Mouse (Mus musculus) olfactory bulb, adult 2 months (tissue): ENCODE measurements around the gene Rab8b.

ENCODE experiments used
- CTCF ChIP-seq: fragments of 200-500 bp; IDR thresholded peaks from 2 replicates; pipeline ENCODE4 v1.5.1; 2012; ENCODE audit warnings: low read depth, mild to moderate bottlenecking, low read length, moderate library complexity; ENCODE audit not compliant: insufficient read depth
- POLR2A ChIP-seq: fragments of 200-500 bp; IDR thresholded peaks from 2 replicates; pipeline ENCODE4 v1.6.1; 2012; ENCODE audit warnings: mild to moderate bottlenecking, low read depth, low read length, moderate library complexity; ENCODE audit not compliant: insufficient read depth

DNA sequence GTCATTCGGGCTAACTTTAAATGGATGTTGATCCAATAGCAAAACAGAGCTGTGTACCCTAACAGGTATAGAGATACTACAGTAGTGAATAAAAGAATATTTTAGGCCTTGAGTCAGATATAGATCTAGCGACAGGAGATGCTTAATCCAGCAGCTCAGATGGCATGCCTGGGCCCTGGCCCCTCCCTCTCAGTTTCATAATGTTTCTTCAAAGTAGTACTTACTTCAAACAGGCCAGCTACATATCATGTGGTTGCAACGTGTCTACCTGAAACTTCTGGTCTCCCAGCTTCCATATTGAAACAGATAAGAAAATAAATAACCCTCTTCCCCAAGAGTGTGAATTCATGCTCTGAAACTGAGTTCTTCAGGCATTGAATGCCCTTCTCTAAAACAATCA is 6.4 kb upstream of the Rab8b start:
- TF ChIP-seq CTCF (no peak), POLR2A (no peak)
